Mouse (Mus musculus) MN1 (cell line): ENCODE measurements at regions not wholly inside any gene's neighbourhood (a gene's known extent, or its start where the extent isn't known, plus 50 kb on each side); places are given as distances from the start of the nearest gene placed in this dataset.

Source experiments
- DNase-seq: peaks from one replicate; pipeline ENCODE4 v3.0.0-alpha.2; 2016; ENCODE audit warnings: low spot score

DNA sequence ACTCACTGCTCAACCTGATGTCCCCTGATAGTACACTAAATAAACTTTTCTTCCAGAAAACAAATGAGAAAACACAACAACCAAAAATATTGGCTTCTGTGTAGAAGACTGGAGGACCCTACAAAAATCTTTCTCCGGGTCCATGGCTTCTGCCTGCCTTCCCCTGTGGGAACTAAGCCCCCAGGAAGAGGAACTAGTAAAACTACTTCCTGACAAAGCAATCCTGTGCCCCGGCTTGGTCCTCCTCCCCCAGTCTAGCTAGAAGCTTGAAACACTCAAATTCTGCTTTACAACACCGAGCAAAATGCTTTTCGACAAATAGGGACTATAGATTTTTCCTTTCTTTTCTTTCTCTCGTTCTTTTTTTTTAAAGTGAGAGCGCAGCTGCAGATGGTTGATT lies 51.3 kb upstream of the Mki67 start:
- no peak for DNase-seq

DNA sequence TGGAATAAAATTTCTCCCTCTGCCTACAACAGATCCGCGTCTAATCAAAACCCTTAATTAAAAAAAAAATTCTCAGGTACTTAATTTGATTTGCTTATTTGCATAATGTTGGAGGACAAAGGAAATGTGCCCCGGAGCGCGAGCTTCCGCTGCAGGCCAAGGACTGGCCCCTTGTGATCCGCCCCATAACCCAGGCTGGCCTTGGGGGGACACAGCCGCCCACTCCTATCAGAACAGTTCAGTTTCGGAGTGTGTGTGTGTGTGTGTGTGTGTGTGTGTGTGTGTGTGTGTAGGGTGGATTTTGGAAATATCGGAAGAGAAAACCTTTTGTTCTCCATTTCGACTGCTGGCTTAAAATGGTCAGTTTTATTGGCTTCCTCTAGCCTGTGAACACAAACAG lies 51.9 kb upstream of the Mki67 start:
- DNase-seq, result no peak

DNA sequence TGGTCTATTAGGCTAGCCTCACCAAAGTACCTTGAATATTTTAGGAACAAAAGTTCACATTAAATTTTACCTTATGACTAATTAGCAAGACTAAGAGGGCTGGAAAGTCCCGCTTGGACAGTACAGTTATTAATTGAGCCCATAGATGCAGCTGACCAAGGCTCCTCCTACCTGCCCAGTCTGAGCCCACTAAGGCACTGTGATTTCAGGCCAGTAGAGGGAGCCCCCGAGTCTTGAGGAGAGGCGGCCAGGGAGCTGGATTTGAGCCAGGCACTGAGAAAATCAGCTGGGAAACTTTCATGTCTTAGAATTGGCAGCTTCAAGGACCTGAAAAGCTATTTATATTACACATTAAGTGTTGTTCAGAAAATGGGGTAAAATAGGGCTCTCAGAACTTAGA lies 52.4 kb upstream of the Mki67 start:
- DNase-seq, result peak; percentile 54

DNA sequence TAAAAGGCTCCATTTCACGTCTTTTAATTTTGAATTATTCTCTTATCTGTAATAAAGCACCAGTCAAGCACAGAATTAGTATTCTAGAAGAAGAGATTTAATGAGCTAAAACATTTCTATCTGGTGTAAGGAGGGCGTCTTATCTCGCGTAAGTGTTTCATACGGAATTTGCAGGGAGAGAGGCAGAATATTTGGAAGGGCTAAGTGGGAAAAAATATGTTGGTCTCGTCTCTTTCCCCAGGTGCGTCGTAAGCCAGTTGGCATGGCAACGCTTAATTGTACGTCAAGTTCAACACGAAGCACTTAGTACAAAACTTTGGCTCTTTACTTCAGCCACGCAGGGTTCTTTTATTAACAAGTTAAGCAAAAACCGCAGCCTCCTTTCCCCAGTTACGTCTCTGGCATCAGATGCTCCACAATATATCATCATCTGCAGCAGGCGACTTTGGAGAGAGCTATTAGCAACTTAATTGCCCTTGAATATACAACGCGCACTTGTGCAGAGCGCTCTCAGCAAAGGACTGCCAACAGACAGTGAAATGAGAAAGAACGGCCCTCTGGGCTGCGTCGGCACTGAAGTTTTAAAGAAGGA lies 53.0 kb upstream of the Mki67 start:
- DNase-seq, result no peak

DNA sequence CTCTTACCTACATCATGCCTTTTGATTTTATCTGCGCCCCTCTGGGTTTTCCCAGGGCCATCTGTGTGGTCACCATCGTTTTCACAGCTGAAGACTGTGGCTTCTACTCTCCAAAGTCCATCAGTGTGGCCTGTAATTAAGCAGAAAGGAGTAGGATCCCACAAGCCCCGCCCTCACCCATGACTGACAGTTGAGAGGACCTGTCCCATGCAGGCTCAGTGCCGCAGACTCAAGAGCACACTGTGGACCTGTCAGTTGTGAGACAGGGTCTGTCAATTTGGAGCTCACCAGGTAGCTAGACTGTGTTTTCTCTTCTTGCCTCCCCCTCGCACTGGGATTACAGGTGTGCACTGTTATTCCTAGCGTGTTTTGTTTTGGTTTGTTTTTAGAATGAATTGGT lies 53.9 kb upstream of the Mki67 start:
- no peak for DNase-seq

DNA sequence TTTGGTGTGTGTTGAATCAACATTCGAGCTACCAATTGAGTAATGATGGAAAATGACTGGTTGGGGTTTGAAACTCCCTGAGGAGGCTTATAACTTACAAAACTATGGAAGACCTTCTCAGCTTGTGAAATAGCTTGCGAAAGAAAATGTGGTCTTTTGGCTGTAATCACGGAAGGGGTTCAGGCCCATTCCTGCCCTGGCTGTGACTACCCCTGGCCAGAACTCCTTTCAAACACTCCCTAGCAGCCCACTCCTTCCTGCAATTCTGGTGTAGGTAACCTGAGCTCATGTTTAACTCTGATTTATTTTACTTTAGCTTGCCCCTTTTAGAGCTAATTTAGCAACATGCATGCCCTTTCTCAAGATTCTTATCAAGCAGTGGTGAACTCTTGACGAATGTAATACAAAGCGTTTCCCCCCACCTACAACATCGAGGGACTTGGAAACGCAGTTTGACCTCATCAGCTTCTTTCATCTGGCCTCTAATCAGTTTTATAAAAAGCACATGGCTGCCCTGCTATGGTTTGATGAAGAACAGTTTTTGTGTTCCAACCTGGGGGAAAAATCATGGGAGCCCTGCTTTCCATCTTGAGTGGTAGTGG lies 59.8 kb upstream of the Mki67 start:
- no peak for DNase-seq

DNA sequence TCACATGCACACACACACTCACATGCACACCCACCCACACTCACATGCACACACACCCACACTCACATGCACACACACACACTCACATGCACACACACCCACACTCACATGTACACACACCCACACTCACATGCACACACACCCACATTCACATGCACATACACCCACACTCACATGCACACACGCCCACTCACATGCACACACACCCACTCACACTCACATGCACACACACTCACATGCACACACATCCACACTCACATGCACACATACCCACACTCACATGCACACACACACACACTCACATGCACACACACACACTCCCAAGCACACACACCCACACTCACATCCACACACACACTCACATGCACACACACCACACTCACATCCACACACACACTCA lies 74.0 kb upstream of the Mki67 start:
- no peak for DNase-seq

DNA sequence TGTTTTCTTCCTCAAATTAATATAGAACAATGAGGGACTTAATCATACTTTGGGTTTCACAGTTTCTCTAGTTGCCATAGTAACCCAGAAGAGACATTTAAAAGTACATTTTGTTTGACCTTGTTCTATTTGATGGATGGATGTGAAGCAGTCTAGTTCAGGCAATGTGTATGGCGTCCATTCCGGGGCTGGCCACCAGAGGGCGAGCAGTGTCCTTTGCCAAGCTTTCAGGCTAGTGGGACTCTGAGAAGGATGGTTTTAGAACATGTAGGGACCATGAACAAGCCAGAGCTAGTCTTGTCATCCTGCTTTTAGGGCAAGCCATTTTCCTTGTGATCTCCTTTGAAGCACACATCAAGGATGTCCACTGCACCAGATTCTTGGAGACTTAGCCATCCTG lies 74.8 kb upstream of the Mki67 start:
- DNase-seq, result peak; percentile 29

DNA sequence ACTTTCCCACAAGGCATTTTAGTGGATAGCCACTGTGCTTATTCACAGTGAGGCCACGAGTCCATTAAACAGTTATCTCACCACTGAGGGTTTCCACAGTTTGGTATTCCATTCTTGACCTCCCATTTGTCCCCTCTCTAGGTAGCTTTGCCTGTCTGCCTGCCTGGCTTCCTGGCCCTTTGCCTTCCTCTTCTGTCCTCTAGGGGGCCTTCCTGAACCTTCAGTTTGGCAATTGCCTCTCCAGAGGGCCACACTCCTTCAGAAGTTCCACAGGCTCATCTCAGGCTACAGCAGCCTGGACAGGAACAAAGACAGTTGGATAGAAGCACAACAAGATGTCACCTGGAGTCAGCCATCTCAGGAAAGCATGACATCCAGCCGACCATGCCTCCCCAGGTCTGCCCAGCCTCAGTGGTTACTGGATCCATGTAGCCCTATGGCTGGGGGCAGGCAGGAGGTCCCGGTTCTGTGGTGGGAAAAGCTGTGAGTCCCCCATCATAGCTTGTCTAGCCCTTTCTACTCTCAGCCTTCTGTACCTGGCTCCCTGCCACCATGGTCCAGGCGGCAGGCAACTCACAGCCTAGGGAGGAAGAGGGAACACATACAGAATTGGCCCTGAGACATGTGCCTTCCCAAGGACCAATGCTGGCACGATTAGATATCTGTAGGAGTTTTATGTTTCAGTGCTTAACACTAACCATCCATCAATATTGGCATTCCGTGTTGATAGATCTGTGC lies 76.0 kb upstream of the Mki67 start:
- no peak for DNase-seq

DNA sequence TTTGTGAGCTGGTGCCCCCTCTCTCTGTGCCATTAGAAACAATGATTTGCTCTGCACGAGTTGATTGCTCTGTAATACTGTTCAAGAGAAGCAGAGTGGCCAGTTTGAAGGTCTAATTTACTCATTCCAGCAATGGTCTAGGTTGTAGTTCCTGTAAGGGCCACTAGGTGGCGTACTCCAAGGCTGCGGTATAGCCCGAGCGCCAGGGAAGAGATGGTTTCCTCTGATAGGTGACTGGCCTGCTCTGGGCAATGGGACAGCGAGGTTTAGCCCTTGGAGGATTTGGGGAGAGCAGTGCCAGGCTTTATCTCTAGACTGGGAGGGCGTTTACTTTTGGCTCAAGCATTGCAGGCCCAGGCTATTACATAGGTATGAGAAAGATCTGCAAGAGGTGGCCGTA lies 76.8 kb upstream of the Mki67 start:
- no peak for DNase-seq

DNA sequence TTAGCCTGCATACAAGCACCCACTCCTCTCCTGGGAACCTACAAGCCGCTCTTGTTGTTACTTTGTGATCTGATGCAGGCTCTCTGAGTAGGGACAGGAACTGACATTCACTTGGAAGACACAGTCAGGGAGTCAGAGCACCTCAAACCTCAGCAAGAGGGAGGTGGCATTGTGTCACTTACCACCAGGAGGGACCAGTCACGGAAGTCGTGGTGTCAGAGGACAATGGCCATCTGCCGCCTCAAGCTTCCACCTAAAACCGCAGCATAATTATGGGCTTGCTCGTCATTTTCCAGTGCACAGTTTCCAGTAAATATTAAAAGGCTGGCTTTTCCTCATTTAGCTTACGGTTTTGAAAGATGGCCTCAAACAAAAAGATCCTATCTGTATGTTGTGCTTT lies 78.1 kb upstream of the Mki67 start:
- no peak for DNase-seq

DNA sequence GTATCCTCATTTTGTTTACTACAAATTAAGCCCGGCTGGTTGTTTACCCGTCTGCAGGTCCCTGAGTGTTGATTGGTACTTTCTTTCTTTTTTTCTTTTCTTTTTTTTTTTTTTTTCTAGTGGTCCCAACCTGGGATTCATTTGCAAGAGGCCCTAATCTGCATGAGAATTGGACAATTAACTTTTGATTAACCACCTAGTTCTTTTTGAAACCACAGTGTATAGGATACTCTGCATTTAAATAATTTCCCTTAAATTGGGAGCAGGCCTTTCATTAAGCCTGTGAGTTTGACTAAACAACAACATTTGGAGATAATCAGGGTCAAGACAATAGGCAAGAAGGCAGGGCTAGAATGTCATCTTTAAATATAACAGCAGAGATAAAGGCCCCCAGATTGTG lies 78.5 kb upstream of the Mki67 start:
- DNase-seq, result no peak

DNA sequence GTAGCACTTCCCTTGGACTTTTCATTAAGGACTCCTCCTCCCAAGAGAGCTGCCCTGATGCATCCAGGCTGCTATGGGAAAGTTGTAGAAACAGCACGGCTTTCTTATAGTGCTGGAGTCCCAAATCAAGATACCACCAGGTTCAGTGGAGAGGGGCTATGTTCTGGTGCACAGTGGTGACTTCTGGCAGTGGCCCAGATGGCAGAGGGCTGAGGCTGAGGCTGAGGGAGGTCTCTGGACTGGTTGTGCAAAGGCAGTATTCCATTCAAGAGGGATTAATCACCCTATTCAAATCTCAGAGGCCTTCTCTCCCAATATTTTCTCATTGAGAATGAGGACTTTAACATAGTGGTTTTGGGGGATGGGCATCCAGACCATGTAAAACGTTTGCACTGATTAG lies 82.3 kb upstream of the Mki67 start:
- DNase-seq, result no peak

DNA sequence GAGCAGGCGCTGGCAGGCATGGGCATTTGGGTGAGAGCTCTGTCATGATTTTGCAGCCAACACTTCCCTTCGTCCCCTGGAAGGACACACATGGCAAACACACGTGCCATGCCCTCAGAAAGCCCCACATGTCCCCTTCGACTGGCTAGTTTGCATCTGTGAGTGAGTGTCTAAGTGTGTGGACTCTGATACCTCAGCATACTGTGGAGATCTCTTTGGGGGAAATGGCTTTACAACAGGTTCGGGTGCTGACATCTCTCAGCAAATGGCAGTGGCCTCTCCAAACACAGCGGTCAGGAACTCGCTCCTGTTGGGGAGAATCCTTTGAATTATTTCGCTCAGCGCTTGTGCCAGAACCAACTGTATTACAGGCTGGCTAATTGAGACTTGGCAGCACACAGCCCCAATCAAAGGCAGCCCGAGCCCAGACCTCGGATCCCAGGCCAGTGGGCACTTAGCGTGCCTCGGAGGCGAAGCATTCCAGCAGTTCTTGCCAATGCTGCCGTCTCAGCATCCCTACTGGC lies 86.5 kb upstream of the Mki67 start:
- DNase-seq, result no peak

DNA sequence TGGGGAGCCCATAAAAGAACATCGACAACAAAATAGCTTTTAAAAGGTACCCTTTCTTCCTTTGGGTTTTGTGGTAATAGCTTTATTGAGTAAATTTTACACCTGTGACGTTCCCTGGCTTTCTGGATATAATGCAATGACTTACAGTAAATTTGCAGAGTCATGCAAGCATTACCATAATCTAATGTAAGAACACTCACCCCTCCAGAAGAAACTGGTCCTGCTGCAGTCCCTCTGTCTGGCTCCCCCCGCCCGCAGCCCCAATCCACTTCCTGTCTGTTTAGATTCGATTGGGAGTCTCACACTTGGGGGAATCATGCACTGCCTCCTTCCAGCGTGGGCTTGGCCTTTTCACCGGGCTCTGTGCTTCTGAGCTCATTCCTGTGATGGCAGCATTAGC lies 88.6 kb upstream of the Mki67 start:
- DNase-seq, result no peak

DNA sequence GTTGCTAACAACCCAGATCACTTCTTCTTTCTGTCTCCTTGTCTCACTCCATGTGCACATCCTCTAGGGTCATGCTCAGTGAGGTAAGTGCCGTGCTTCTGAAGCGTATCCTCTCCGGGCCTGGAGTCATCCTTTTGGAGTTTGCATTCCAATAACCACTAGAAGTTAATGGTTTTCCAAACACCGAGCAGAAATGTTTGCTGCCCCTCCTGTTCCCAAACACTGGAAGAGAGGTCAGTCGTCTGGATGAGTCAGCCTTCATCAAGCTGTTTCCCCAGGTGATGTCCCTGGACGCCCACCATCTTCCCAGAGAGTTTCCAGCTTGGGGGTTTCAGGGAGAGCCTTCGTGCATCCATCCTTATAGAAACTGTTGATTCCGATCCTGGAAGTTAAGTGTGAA lies 90.0 kb upstream of the Mki67 start:
- no peak for DNase-seq

DNA sequence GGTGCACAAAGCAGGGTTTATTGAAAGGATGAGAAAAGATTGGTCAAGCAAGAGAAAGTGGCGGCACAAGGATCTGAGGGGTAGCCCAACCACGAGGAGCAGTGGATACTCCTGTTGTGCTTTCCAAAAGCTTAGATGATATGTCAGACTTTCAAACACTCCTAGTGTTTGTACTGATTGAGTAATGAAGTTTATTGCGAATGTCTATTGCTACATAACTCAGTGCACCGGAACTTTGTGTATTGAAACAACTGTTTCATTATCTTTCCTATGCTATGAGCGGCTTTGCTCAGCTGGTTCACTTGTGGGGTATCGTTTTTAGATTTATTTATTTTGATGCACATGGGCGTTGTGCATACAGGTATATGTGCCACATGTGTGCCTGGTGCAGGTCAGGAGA lies 90.5 kb upstream of the Mki67 start:
- no peak for DNase-seq

DNA sequence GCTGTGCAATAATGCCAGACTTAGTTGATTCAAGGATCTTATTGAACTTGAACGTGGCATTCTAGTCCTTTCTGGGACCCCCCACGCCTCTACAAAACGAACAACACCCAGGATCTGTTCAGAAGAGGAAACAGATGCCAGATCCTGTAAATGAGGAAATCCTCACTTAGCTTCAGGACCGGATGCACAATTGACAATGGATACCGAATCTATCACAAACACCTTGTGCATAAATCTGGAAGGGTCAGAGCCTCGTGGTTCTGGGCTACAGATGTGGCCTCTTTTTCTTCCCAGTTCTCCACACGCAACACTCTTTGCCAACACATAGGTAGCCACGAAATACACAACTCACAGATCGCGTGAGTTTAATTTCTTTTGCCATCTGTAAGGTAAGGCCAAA lies 93.0 kb upstream of the Mki67 start:
- DNase-seq, result no peak

DNA sequence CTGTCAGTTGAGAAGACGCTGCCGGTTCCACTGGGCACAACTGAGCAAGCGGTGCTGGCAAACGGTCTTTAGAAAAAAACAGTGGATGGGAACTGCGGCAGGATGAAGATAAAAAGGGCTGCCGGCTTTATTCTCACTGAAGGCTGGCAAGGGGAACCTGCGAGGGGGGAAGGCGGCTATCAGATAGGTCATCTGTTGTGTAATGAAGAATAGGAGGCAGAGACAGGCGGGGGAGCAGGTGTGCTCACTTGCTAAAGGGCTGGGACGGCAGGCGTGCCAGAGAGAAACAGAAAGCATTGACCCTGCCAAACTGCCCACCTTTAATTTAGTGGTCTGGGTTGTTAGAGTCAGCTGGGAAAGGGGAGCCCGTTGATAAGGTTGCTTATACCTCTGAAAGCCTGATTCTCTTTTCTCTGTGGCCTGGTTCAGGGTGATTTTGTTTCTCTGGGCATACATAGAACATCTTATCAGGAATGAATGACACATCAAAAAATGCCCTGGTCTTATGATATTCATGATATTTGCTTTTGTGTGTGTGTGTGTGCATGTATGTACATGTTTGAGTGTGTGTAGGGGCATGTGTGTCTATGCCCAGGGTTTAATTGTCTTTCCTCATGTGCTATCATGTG lies 93.7 kb upstream of the Mki67 start:
- DNase-seq, result no peak

DNA sequence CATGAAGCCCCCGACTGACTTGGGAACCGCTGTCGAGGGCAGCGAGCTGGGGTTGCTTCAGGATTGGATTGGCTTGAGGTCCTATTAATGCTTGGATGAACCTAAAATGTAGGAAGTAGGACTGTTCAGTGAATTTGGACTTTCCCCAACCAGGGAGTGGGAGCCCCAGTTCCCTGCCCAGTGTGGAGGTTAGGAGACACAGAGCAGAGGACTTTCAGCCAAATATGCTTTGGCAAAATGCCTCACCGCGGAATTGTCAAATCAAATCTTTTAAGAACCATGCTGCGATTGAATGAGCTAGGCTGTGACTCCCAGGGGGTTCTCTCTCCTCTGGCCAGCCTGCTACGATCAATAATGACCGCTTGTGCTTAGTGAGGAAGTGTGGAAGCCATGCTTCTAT lies 94.8 kb upstream of the Mki67 start:
- no peak for DNase-seq

DNA sequence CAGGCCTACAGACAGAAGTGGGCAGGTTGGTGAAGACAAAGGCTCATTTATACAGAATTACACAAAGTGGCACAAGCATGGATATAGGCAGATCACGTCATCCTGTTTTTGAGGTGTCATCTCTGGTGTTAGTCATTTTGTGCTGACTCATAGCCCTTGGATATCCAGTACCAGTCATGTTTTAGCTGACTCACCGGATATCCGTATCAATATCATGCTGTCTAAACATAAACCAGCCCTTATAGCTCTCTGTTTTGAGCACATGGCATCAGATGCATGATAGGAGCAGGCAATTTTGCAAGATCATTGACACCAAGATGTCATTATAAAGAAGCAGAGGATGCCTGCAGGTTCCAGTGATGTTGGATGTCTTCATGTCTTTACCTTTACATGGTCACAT lies 97.5 kb upstream of the Mki67 start:
- DNase-seq, result no peak

DNA sequence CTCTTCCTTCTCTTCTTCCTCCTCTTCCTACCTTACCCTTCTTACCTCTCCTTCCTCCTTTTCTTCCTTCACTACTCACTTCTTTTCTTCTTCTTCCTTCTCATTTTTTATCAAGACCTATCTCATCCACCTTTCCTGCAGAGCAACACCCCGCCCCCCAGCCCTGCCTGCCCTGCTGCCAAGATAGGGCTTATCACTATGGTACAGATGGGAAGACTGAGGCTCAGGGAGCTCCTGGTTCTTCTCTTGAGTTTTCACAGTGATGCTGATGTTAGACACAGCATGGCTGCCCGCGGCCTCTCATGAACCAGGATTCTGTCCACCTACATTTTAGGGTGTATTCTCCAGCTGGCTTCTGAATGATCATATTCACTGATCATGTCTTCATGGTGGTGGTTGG lies 100.0 kb upstream of the Mki67 start:
- no peak for DNase-seq

DNA sequence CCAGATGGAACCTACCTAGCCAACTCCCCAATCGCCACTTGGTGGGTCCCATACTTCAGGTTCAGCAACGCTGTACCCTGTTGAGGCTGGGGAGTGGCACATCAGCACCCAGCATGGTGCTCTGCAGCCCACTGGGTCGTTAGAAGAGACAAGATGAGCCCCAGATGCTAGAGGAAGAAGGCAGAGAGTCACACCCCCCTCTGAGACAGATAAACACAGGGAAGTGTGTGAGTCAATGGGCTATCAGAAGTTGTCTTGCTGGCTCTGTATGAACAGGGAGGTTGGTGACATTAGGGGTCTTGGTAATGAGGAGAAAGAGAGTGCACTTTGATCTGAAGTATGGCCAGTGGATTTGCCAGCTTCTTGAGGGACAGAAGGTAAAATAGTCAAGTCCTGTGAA lies 101.7 kb upstream of the Mki67 start:
- DNase-seq, result no peak
